Mouse (Mus musculus): Measurements from ENCODE around the gene Palld. TPM values are rescaled to one million over a fixed set of nuclear protein-coding genes. Genes with fewer than 3 reads are reported as not detected.

The Palld gene
- total and polyA plus RNA-seq, 3 experiments: 0.87 to 7.1 (median 2.6) TPM

DNA sequence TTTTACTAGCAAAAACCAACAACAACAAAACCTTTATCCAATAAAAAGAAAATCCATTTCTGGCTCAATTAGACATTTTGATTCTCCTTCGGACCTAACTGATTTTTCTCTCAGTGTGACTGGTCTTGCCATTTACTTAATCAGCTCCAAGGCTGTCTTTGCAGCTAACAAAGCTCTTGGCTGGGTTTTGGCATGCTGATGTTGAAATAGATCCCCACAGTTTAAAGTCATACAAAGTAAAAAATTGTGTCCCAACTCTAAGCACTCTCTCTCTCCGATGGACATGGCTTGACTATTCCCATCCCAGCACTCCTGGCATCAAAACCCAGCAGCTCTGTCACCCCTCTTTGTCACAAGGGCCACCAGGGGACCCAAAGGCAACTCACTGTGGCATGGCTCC lies 190.1 kb downstream of the Palld start:
- Histone ChIP-seq H3K9ac (ENCODE audit: insufficient read depth, low read depth) (no peak overlapping the region), H3K36me3 (replicated peaks in 1 of 2; ENCODE audit: control insufficient read depth in 1 of 2, insufficient read depth in 1 of 2, low read length in 1 of 2) (no peaks in the 10 kb centered on the region), H3K4me3 (replicated peaks in 1 of 3; ENCODE audit: low read depth in 2 of 3, low read length in 2 of 3, poor library complexity in 1 of 3) (no peak overlapping the region), H3K79me2 (replicated peaks; ENCODE audit: control insufficient read depth, extremely low read depth, insufficient read depth, poor library complexity, severe bottlenecking) (no peaks in the 10 kb centered on the region), H3K4me1 (ENCODE audit: control insufficient read depth in 1 of 2, insufficient read depth in 2 of 2) (no peaks in the 10 kb centered on the region), H3K4me2 (ENCODE audit: insufficient read depth, low read depth, poor library complexity, severe bottlenecking) (no peak overlapping the region), H3K27ac (ENCODE audit: insufficient read depth, low read depth) (no peak overlapping the region), H3K27me3 (replicated peaks) (no peaks in the 10 kb centered on the region), H3K9me3 (replicated peaks; ENCODE audit: low read length) (no peaks in the 10 kb centered on the region)
- in situ Hi-C loops (cut with MboI; ENCODE audit: low pct_ligation_motif_present, low pct_unique_long_range_greater_than_20kb, low sequenced_read_pairs) (no loop called here), dilution Hi-C loops (cut with MboI; ENCODE audit: extremely low pct_ligation_motif_present, extremely low pct_unique_long_range_greater_than_20kb, low sequenced_read_pairs) (no loop called here)
- TF ChIP-seq TCF12 (IDR thresholded peaks at IDR 0.05; ENCODE audit: low read depth, low read length): no peak
- no peak for TF ChIP-seq ZMIZ1 (IDR thresholded peaks at IDR 0.05; ENCODE audit: low read depth, low read length)
- no peak for TF ChIP-seq ZNF384 (IDR thresholded peaks at IDR 0.05; ENCODE audit: low read depth, low read length)
- no peak for TF ChIP-seq USF1 (IDR thresholded peaks at IDR 0.05; ENCODE audit: low read depth, low read length)
- no peak for TF ChIP-seq CHD2 (IDR thresholded peaks at IDR 0.05; ENCODE audit: low read length)
- no peak for TF ChIP-seq BHLHE40 (IDR thresholded peaks at IDR 0.05; ENCODE audit: low read depth, low read length)
- TF ChIP-seq MAX (IDR thresholded peaks at IDR 0.05; ENCODE audit: low read length): no peak
- TF ChIP-seq E2F4 (IDR thresholded peaks at IDR 0.05; ENCODE audit: insufficient replicate concordance, low read depth, low read length): no peak
- no peak for TF ChIP-seq KAT2A (IDR thresholded peaks at IDR 0.05; ENCODE audit: insufficient replicate concordance, low read length)
- no peak for TF ChIP-seq ELF1 (IDR thresholded peaks at IDR 0.05; ENCODE audit: low read depth, low read length)
- no peak for TF ChIP-seq SMC3 (IDR thresholded peaks at IDR 0.05; ENCODE audit: low read depth, low read length)
- TF ChIP-seq POLR2AphosphoS2 (IDR thresholded peaks at IDR 0.05; ENCODE audit: low read depth, low read length): no peak
- TF ChIP-seq NRF1 (IDR thresholded peaks at IDR 0.05; ENCODE audit: low read depth, low read length): no peak
- no peak for TF ChIP-seq GABPA (IDR thresholded peaks at IDR 0.05; ENCODE audit: insufficient replicate concordance, low read depth, low read length)
- no peak for TF ChIP-seq JUND (conservative IDR thresholded peaks at IDR 0.05; ENCODE audit: low read depth, low read length)
- no peak for TF ChIP-seq ETS1 (conservative IDR thresholded peaks at IDR 0.05; ENCODE audit: low read depth, low read length)
- TF ChIP-seq CTCF (conservative IDR thresholded peaks at IDR 0.05 in 1 of 2, IDR thresholded peaks at IDR 0.05 in 1 of 2; ENCODE audit: low read depth in 2 of 2, low read length in 2 of 2): no peak
- TF ChIP-seq RCOR1 (conservative IDR thresholded peaks at IDR 0.05; ENCODE audit: low read depth, low read length): no peak
- no peak for TF ChIP-seq MYC (IDR thresholded peaks at IDR 0.05; ENCODE audit: low read depth, low read length)
- DNase-seq (ENCODE audit: extremely low read depth): no peak

DNA sequence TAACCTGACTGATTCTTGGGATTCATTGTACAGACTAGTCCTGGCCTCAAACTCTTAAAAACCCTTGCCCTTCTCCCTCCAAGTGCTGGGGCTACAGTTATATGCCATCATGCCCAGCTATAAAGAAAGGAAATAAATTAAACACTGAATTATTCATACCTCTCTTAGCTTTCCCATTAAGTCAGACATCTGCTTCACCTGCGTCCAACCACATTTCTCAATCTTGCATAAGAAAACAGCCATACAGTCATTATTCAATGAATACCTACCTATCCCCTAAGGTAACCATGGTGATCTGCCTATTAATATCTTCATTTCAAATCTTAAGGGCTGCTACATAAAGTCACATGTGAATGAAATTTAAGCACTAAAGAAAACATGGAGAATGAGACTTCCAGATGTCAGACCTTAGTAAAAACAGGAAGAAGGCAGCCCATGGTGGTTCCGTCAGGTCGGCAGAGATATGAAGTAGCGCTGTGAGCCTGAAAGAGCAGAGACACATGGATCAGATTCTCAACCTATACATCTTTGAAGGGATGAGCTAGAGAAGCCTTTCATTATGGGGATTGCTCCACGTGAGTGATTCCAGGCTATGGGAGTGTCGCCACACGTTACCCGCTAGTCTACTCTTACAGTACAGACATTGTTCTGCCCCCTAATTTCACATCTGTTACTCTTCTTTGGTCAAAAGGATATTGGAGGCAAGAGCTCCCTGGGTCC lies 193.7 kb downstream of the Palld start:
- no peaks in the 10 kb centered on the region for H3K4me1 ChIP-seq (ENCODE audit: control insufficient read depth in 1 of 2, insufficient read depth in 2 of 2)

More for the DNA sequence above, 193.7 kb downstream of the Palld start:
- no peak overlapping the region for H3K9ac ChIP-seq (ENCODE audit: insufficient read depth, low read depth)
- H3K36me3 ChIP-seq (replicated peaks in 1 of 2; ENCODE audit: control insufficient read depth in 1 of 2, insufficient read depth in 1 of 2, low read length in 1 of 2): no peaks in the 10 kb centered on the region
- no peaks in the 10 kb centered on the region for H3K9me3 ChIP-seq (replicated peaks; ENCODE audit: low read length)
- in situ Hi-C loops (cut with MboI; ENCODE audit: low pct_ligation_motif_present, low pct_unique_long_range_greater_than_20kb, low sequenced_read_pairs) (no loop called here), dilution Hi-C loops (cut with MboI; ENCODE audit: extremely low pct_ligation_motif_present, extremely low pct_unique_long_range_greater_than_20kb, low sequenced_read_pairs) (no loop called here)
- H3K4me2 ChIP-seq (ENCODE audit: insufficient read depth, low read depth, poor library complexity, severe bottlenecking): no peak overlapping the region
- no peak for DNase-seq (ENCODE audit: extremely low read depth)
- H3K27ac ChIP-seq (ENCODE audit: insufficient read depth, low read depth): no peak overlapping the region
- no peaks in the 10 kb centered on the region for H3K27me3 ChIP-seq (replicated peaks)
- no peaks in the 10 kb centered on the region for H3K79me2 ChIP-seq (replicated peaks; ENCODE audit: control insufficient read depth, extremely low read depth, insufficient read depth, poor library complexity, severe bottlenecking)
- H3K4me3 ChIP-seq (replicated peaks in 1 of 3; ENCODE audit: low read depth in 2 of 3, low read length in 2 of 3, poor library complexity in 1 of 3): no peak overlapping the region
- TF ChIP-seq USF1 (IDR thresholded peaks at IDR 0.05; ENCODE audit: low read depth, low read length) (no peak), UBTF (IDR thresholded peaks at IDR 0.05; ENCODE audit: low read depth, low read length) (no peak), SMC3 (IDR thresholded peaks at IDR 0.05; ENCODE audit: low read depth, low read length) (no peak), RCOR1 (conservative IDR thresholded peaks at IDR 0.05; ENCODE audit: low read depth, low read length) (no peak), HCFC1 (IDR thresholded peaks at IDR 0.05; ENCODE audit: low read depth, low read length) (no peak), TCF12 (IDR thresholded peaks at IDR 0.05; ENCODE audit: low read depth, low read length) (no peak), CHD2 (IDR thresholded peaks at IDR 0.05; ENCODE audit: low read length) (no peak), ELF1 (IDR thresholded peaks at IDR 0.05; ENCODE audit: low read depth, low read length) (no peak), ETS1 (conservative IDR thresholded peaks at IDR 0.05; ENCODE audit: low read depth, low read length) (no peak), MAFK (IDR thresholded peaks at IDR 0.05; ENCODE audit: insufficient replicate concordance, low read length) (no peak), MYC (IDR thresholded peaks at IDR 0.05; ENCODE audit: low read depth, low read length) (no peak), EP300 (IDR thresholded peaks at IDR 0.05; ENCODE audit: low read length) (no peak), POLR2AphosphoS2 (IDR thresholded peaks at IDR 0.05; ENCODE audit: low read depth, low read length) (no peak), TBP (conservative IDR thresholded peaks at IDR 0.05; ENCODE audit: low read depth, low read length) (no peak), MAZ (IDR thresholded peaks at IDR 0.05; ENCODE audit: low read depth, low read length) (no peak), PAX5 (IDR thresholded peaks at IDR 0.05; ENCODE audit: low read length) (no peak), ZKSCAN1 (IDR thresholded peaks at IDR 0.05; ENCODE audit: borderline replicate concordance, low read depth, low read length) (no peak), RAD21 (IDR thresholded peaks at IDR 0.05; ENCODE audit: low read depth, low read length) (no peak), NRF1 (IDR thresholded peaks at IDR 0.05; ENCODE audit: low read depth, low read length) (no peak), ZMIZ1 (IDR thresholded peaks at IDR 0.05; ENCODE audit: low read depth, low read length) (no peak)
